Mouse (Mus musculus): ENCODE measurements at regions not wholly inside any gene's neighbourhood (a gene's known extent, or its start where the extent isn't known, plus 50 kb on each side); places are given as distances from the start of the nearest gene placed in this dataset.
A peak's percentile ranks its signal among the peaks of the same experiment; 100 is the strongest.

GRCm38 (mm10) chr16:91156506-91156905 is 61.6 kb upstream of the 4932438H23Rik start:
- no peak for ATAC-seq (replicated peaks; ENCODE audit: insufficient number of reproducible peaks, low FRiP score, low TSS enrichment)
- H3K27me3 ChIP-seq (ENCODE audit: control insufficient read depth, insufficient read depth, low read length): no peaks in the 10 kb centered on the region
- H3K9ac ChIP-seq (ENCODE audit: low read depth, low read length): no peak overlapping the region
- H3K9me3 ChIP-seq (replicated peaks; ENCODE audit: control insufficient read depth, low read length): no peaks in the 10 kb centered on the region
- WGBS (ENCODE audit: insufficient replicate concordance): 38% methylated on average over 15 of the region's 15 CpGs
- H3K36me3 ChIP-seq (ENCODE audit: control insufficient read depth, insufficient read depth, low read length): no peaks in the 10 kb centered on the region
- no peaks in the 10 kb centered on the region for H3K4me1 ChIP-seq (ENCODE audit: control insufficient read depth, insufficient read depth, low read length)
- H3K4me2 ChIP-seq: no peak overlapping the region
- no peak overlapping the region for H3K4me3 ChIP-seq (ENCODE audit: low read depth, low read length)
- H3K27ac ChIP-seq (ENCODE audit: low read depth, low read length): no peak overlapping the region

- H3K9ac ChIP-seq (ENCODE audit: low read depth, low read length): no peak overlapping the region
- H3K4me1 ChIP-seq (ENCODE audit: control insufficient read depth, insufficient read depth, low read length): no peaks in the 10 kb centered on the region
- H3K4me2 ChIP-seq: no peak overlapping the region
- WGBS (ENCODE audit: insufficient replicate concordance): 15% methylated on average over 8 of the region's 8 CpGs
- H3K4me3 ChIP-seq (ENCODE audit: low read depth, low read length): no peak overlapping the region
- no peaks in the 10 kb centered on the region for H3K36me3 ChIP-seq (ENCODE audit: control insufficient read depth, insufficient read depth, low read length)
- no peak overlapping the region for H3K27ac ChIP-seq (ENCODE audit: low read depth, low read length)
- no peaks in the 10 kb centered on the region for H3K9me3 ChIP-seq (replicated peaks; ENCODE audit: control insufficient read depth, low read length)
- no peaks in the 10 kb centered on the region for H3K27me3 ChIP-seq (ENCODE audit: control insufficient read depth, insufficient read depth, low read length)
- ATAC-seq (replicated peaks; ENCODE audit: insufficient number of reproducible peaks, low FRiP score, low TSS enrichment): no peak
Observed at GRCm38 (mm10) chr16:91160679-91161078, 64.6 kb upstream of the Olig2 start.

- no peaks in the 10 kb centered on the region for H3K27me3 ChIP-seq (ENCODE audit: control insufficient read depth, insufficient read depth, low read length)
- no peak overlapping the region for H3K9ac ChIP-seq (ENCODE audit: low read depth, low read length)
- 65% methylated on average over 6 of the region's 6 CpGs for WGBS (ENCODE audit: insufficient replicate concordance)
- no peak overlapping the region for H3K4me3 ChIP-seq (ENCODE audit: low read depth, low read length)
- ATAC-seq (replicated peaks; ENCODE audit: insufficient number of reproducible peaks, low FRiP score, low TSS enrichment): no peak
- H3K9me3 ChIP-seq (replicated peaks; ENCODE audit: control insufficient read depth, low read length): no peaks in the 10 kb centered on the region
- H3K36me3 ChIP-seq (ENCODE audit: control insufficient read depth, insufficient read depth, low read length): no peaks in the 10 kb centered on the region
- H3K4me1 ChIP-seq (ENCODE audit: control insufficient read depth, insufficient read depth, low read length): no peaks in the 10 kb centered on the region
- no peak overlapping the region for H3K4me2 ChIP-seq
- H3K27ac ChIP-seq (ENCODE audit: low read depth, low read length): no peak overlapping the region
Observed at GRCm38 (mm10) chr16:91161616-91162015, 63.6 kb upstream of the Olig2 start.

- no peaks in the 10 kb centered on the region for H3K9me3 ChIP-seq (replicated peaks; ENCODE audit: control insufficient read depth, low read length)
- no peak overlapping the region for H3K4me3 ChIP-seq (ENCODE audit: low read depth, low read length)
- WGBS (ENCODE audit: insufficient replicate concordance): 81% methylated on average over 6 of the region's 6 CpGs
Observed at GRCm38 (mm10) chr16:91162381-91162780, 62.9 kb upstream of the Olig2 start.

GRCm38 (mm10) chr16:91165906-91166305 is 59.4 kb upstream of the Olig2 start:
- Histone ChIP-seq H3K27ac (ENCODE audit: low read depth, low read length) (no peak overlapping the region), H3K4me1 (ENCODE audit: control insufficient read depth, insufficient read depth, low read length) (peaks cover 8% of the 10 kb centered on the region; the same call in 1 of the 2 replicates), H3K36me3 (ENCODE audit: control insufficient read depth, insufficient read depth, low read length) (no peaks in the 10 kb centered on the region), H3K9me3 (replicated peaks; ENCODE audit: control insufficient read depth, low read length) (no peaks in the 10 kb centered on the region), H3K9ac (ENCODE audit: low read depth, low read length) (no peak overlapping the region), H3K4me2 (no peak overlapping the region), H3K4me3 (ENCODE audit: low read depth, low read length) (no peak overlapping the region), H3K27me3 (ENCODE audit: control insufficient read depth, insufficient read depth, low read length) (no peaks in the 10 kb centered on the region)
- ATAC-seq (replicated peaks; ENCODE audit: insufficient number of reproducible peaks, low FRiP score, low TSS enrichment): no peak
- WGBS (ENCODE audit: insufficient replicate concordance): 78% methylated on average over 4 of the region's 4 CpGs

More at GRCm38 (mm10) chr16:91162381-91162780, 62.9 kb upstream of the Olig2 start:
- H3K27me3 ChIP-seq (ENCODE audit: control insufficient read depth, insufficient read depth, low read length): no peaks in the 10 kb centered on the region
- H3K36me3 ChIP-seq (ENCODE audit: control insufficient read depth, insufficient read depth, low read length): no peaks in the 10 kb centered on the region
- no peak for ATAC-seq (replicated peaks; ENCODE audit: insufficient number of reproducible peaks, low FRiP score, low TSS enrichment)
- H3K4me1 ChIP-seq (ENCODE audit: control insufficient read depth, insufficient read depth, low read length): no peaks in the 10 kb centered on the region
- H3K9ac ChIP-seq (ENCODE audit: low read depth, low read length): no peak overlapping the region
- H3K27ac ChIP-seq (ENCODE audit: low read depth, low read length): no peak overlapping the region
- no peak overlapping the region for H3K4me2 ChIP-seq

- ATAC-seq (replicated peaks; ENCODE audit: insufficient number of reproducible peaks, low FRiP score, low TSS enrichment): no peak
- Histone ChIP-seq H3K27ac (ENCODE audit: low read depth, low read length) (no peak overlapping the region), H3K4me2 (no peak overlapping the region), H3K4me1 (ENCODE audit: control insufficient read depth, insufficient read depth, low read length) (peaks cover 8% of the 10 kb centered on the region; the same call in 1 of the 2 replicates), H3K27me3 (ENCODE audit: control insufficient read depth, insufficient read depth, low read length) (no peaks in the 10 kb centered on the region), H3K36me3 (ENCODE audit: control insufficient read depth, insufficient read depth, low read length) (no peaks in the 10 kb centered on the region), H3K4me3 (ENCODE audit: low read depth, low read length) (no peak overlapping the region), H3K9me3 (replicated peaks; ENCODE audit: control insufficient read depth, low read length) (no peaks in the 10 kb centered on the region), H3K9ac (ENCODE audit: low read depth, low read length) (no peak overlapping the region)
Observed at GRCm38 (mm10) chr16:91166866-91167265, 58.4 kb upstream of the Olig2 start.

GRCm38 (mm10) chr16:91168398-91168797 is 56.9 kb upstream of the Olig2 start:
- H3K4me2 ChIP-seq: no peak overlapping the region
- 44% methylated on average over 7 of the region's 7 CpGs for WGBS (ENCODE audit: insufficient replicate concordance)
- H3K4me3 ChIP-seq (ENCODE audit: low read depth, low read length): no peak overlapping the region
- H3K27me3 ChIP-seq (ENCODE audit: control insufficient read depth, insufficient read depth, low read length): no peaks in the 10 kb centered on the region
- H3K27ac ChIP-seq (ENCODE audit: low read depth, low read length): no peak overlapping the region
- no peaks in the 10 kb centered on the region for H3K9me3 ChIP-seq (replicated peaks; ENCODE audit: control insufficient read depth, low read length)
- ATAC-seq (replicated peaks; ENCODE audit: insufficient number of reproducible peaks, low FRiP score, low TSS enrichment): no peak
- H3K4me1 ChIP-seq (ENCODE audit: control insufficient read depth, insufficient read depth, low read length): peaks cover 8% of the 10 kb centered on the region; the same call in 1 of the 2 replicates
- no peaks in the 10 kb centered on the region for H3K36me3 ChIP-seq (ENCODE audit: control insufficient read depth, insufficient read depth, low read length)
- no peak overlapping the region for H3K9ac ChIP-seq (ENCODE audit: low read depth, low read length)

GRCm38 (mm10) chr16:91169829-91170228 is 55.4 kb upstream of the Olig2 start:
- ATAC-seq (replicated peaks; ENCODE audit: insufficient number of reproducible peaks, low FRiP score, low TSS enrichment): peak; percentile 79; the same call in 1 of the 2 replicates
- 0 out of 2 replicates have a peak overlapping the region, but pooled peaks have one; percentile 43 for H3K9ac ChIP-seq (ENCODE audit: low read depth, low read length)
- no peaks in the 10 kb centered on the region for H3K27me3 ChIP-seq (ENCODE audit: control insufficient read depth, insufficient read depth, low read length)
- no peaks in the 10 kb centered on the region for H3K9me3 ChIP-seq (replicated peaks; ENCODE audit: control insufficient read depth, low read length)
- H3K4me1 ChIP-seq (ENCODE audit: control insufficient read depth, insufficient read depth, low read length): peaks cover 10% of the 10 kb centered on the region; the same call in 1 of the 2 replicates
- WGBS (ENCODE audit: insufficient replicate concordance): under 1% methylated on average over 16 of the region's 16 CpGs
- peak overlapping the region; percentile 31 for H3K4me3 ChIP-seq (ENCODE audit: low read depth, low read length)
- H3K36me3 ChIP-seq (ENCODE audit: control insufficient read depth, insufficient read depth, low read length): no peaks in the 10 kb centered on the region
- peak overlapping the region; percentile 71 for H3K4me2 ChIP-seq
- H3K27ac ChIP-seq (ENCODE audit: low read depth, low read length): no peak overlapping the region

GRCm38 (mm10) chr16:91171911-91172440 is 53.3 kb upstream of the Olig2 start:
- H3K9me3 ChIP-seq (replicated peaks; ENCODE audit: control insufficient read depth, low read length): no peaks in the 10 kb centered on the region
- no peak overlapping the region for H3K4me3 ChIP-seq (ENCODE audit: low read depth, low read length)
- 81% methylated on average over 14 of the region's 14 CpGs for WGBS (ENCODE audit: insufficient replicate concordance)
- H3K36me3 ChIP-seq (ENCODE audit: control insufficient read depth, insufficient read depth, low read length): no peaks in the 10 kb centered on the region
- no peak for ATAC-seq (replicated peaks; ENCODE audit: insufficient number of reproducible peaks, low FRiP score, low TSS enrichment)
- no peak overlapping the region for H3K4me2 ChIP-seq
- no peak overlapping the region for H3K27ac ChIP-seq (ENCODE audit: low read depth, low read length)
- peaks cover 10% of the 10 kb centered on the region; the same call in 1 of the 2 replicates for H3K4me1 ChIP-seq (ENCODE audit: control insufficient read depth, insufficient read depth, low read length)
- H3K9ac ChIP-seq (ENCODE audit: low read depth, low read length): no peak overlapping the region
- H3K27me3 ChIP-seq (ENCODE audit: control insufficient read depth, insufficient read depth, low read length): no peaks in the 10 kb centered on the region
